Mouse (Mus musculus) forebrain, postnatal 0 days (tissue): ENCODE data around the gene Shoc2. TPM values are rescaled to one million over a fixed set of nuclear protein-coding genes. Genes with fewer than 3 reads are reported as not detected.
"Not testable (repeated sequence)": the region's sequence is repeated elsewhere in the genome, so short reads cannot be mapped to it uniquely, and the experiment has no call there.

Experiments
- ATAC-seq: fragments of 200-750 bp; cut with Nextera tagmentation; 2 replicates; pipeline ENCODE4 v1.8.0; 2017; ENCODE audit warnings: mild to moderate bottlenecking, moderate library complexity
- DNase-seq: peaks from one replicate; pipeline ENCODE4 v3.0.0-alpha.2; 2015
- H3K27ac ChIP-seq: fragments of 300-500 bp; sonication (generic); 2 replicates; pipeline ENCODE4 v1.5.1; 2014; ENCODE audit warnings: low read depth, mild to moderate bottlenecking, antibody characterized with exemption, low read length, moderate library complexity, mixed read lengths
- H3K27me3 ChIP-seq: fragments of 300-500 bp; sonication (generic); 2 replicates; pipeline ENCODE4 v1.6.1; 2014; ENCODE audit warnings: mild to moderate bottlenecking, low read length, mixed read lengths; ENCODE audit not compliant: insufficient read depth
- H3K36me3 ChIP-seq: fragments of 300-500 bp; sonication (generic); 2 replicates; pipeline ENCODE4 v1.6.1; 2014; ENCODE audit warnings: mild to moderate bottlenecking, moderate library complexity; ENCODE audit not compliant: insufficient read depth
- H3K4me1 ChIP-seq: fragments of 300-500 bp; sonication (generic); 2 replicates; pipeline ENCODE4 v1.6.1; 2014; ENCODE audit warnings: antibody characterized with exemption; ENCODE audit not compliant: insufficient read depth
- H3K4me2 ChIP-seq: fragments of 300-500 bp; sonication (generic); 2 replicates; pipeline ENCODE4 v1.6.1; 2014; ENCODE audit warnings: low read depth, mild to moderate bottlenecking, moderate library complexity
- H3K4me3 ChIP-seq: fragments of 300-500 bp; sonication (generic); 2 replicates; pipeline ENCODE4 v1.5.1; 2014; ENCODE audit warnings: low read depth, low read length, mixed read lengths
- H3K9ac ChIP-seq: fragments of 300-500 bp; sonication (generic); 2 replicates; pipeline ENCODE4 v1.6.1; 2014; ENCODE audit warnings: mild to moderate bottlenecking
- H3K9me3 ChIP-seq: fragments of 300-500 bp; sonication (generic); 2 replicates; pipeline ENCODE4 v1.6.1; 2016; ENCODE audit warnings: low read length
- CTCF ChIP-seq: sonication (generic); IDR thresholded peaks from 2 replicates; pipeline ENCODE4 v1.5.1; 2016; ENCODE audit warnings: antibody characterized with exemption, control low read depth, low read depth
- WGBS: fragments of 180-500 bp; shearing (Covaris S2); extraction: QIAGEN DNeasy Blood & Tissue Kit; methylation state at CpG from one replicate; pipeline ENCODE4 v1.1.7; 2014; 5-methylcytosine and 5-hydroxymethylcytosine counted together
- polyA plus RNA-seq: library from polyadenylated mRNA; unstranded; fragments of >200 nt; fragmentation: Nextera tagmentation; extraction: Ambion mirVana; gene quantifications from 2 replicates; pipeline ENCODE4 v1.2.1, GENCODE M21; 2015
- total RNA-seq: library from RNA; depleted of rRNA; stranded (reverse); fragments of >200 nt; gene quantifications from 2 replicates; pipeline ENCODE4 v1.2.3, GENCODE M21; 2014

The Shoc2 gene
- total and polyA plus RNA-seq, 2 experiments from 2014 or later = 49.6 to 83.3 TPM

DNA sequence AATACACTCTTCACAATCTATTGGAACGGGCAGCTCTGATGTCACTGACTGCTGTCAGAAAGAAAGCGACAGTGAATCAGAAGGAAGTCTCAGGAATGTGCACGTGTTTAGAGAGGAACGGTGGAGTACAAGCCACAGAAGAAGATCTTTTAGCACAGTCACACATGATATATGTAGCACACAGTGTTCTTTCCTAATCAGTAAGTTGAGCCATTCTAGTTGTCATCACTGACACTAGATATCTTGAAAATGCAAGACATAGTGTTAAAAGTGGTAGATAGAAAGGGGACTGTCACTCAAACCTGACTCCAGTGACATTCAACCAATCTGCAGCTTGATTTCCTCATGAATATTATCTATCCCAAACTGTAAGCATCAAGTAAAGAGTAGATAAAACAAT is 4.6 kb upstream of the Shoc2 start:
- WGBS = 88% methylated on average over 4 of the region's 4 CpGs
- TF ChIP-seq CTCF = no peak
- no peak for DNase-seq
- Histone ChIP-seq H3K9ac (no peak overlapping the region), H3K36me3 (peaks cover 15% of the 10 kb centered on the region), H3K27me3 (no peaks in the 10 kb centered on the region), H3K4me3 (no peak overlapping the region), H3K9me3 (no peaks in the 10 kb centered on the region), H3K27ac (no peak overlapping the region), H3K4me2 (no peak overlapping the region), H3K4me1 (0 out of 2 replicates have a peak, but pooled peaks cover 4% of the 10 kb centered on the region)
- ATAC-seq = no peak

DNA sequence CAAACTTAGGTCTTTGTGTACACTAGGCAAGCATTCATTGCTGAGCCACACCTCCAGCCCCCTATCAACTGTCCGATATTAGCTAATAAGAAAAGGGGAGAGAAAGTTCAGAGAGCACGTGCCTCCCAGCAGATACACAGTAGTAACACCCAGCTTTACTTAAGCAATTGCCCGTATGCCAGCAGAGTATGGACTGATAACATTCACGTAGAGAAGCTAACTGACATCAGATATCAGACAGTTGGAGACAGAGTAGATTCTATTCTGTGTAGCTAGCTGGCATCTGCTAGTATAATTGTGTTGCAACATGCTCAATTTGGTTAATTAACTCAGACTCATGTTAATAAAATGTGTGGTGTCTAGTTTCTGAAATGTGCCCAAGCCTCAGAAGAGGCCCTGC is 3.0 kb upstream of the Shoc2 start:
- ATAC-seq (no peak), DNase-seq (no peak)
- WGBS = 72% methylated on average over 4 of the region's 4 CpGs
- Histone ChIP-seq H3K4me1 (peaks cover 6% of the 10 kb centered on the region), H3K4me3 (no peak overlapping the region), H3K9me3 (no peaks in the 10 kb centered on the region), H3K27ac (no peak overlapping the region), H3K36me3 (peaks cover 15% of the 10 kb centered on the region), H3K4me2 (no peak overlapping the region), H3K9ac (no peak overlapping the region), H3K27me3 (no peaks in the 10 kb centered on the region)
- TF ChIP-seq CTCF = no peak

DNA sequence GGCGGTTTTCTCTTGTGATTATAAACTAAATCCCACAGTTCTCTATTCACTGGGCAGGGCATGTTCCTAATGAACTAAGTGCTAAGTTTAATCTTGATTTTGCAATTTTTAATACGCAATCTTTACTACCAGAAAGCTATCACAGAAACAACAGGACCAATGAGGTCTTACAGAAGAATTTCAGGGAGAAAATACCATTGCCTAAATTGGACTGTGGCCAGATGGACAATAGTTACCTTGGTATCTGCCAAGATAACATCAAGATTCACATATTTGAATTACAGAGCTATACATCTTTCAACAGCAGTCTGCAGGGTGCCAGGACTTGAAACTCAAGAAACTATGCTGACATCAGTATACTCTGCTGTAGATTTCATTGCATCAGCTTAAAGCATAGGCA is 1.8 kb upstream of the Shoc2 start:
- no peak overlapping the region for H3K4me3 ChIP-seq

DNA sequence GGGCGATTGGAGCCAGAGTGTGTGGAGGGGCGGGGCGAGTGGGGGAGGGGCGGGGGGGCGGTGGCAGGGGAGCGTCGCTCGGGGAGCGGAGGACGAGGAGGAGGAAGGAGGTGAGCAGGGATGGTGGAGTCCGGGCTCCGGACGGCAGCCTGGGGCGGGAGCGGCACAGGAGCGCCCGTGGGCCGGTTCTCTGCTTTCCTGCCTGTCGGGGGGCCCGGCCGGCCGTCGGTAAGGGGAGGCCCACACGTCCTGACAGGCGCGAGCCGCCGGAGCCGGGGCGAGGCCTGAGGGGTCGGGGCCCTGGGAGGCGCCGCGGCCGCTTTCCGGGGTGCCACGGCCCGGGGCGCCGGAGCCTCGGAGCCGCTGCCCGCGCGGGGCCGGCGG is 672 bp downstream of the Shoc2 start:
- H3K4me1 ChIP-seq = peaks cover 13% of the 10 kb centered on the region
- H3K4me3 ChIP-seq = peak overlapping the region; percentile 65
- H3K4me2 ChIP-seq = peak overlapping the region; percentile 50
- peak overlapping the region; percentile 91 for H3K27ac ChIP-seq
- 0% methylated on average over 28 of the region's 47 CpGs for WGBS
- no peak for DNase-seq
- peak overlapping the region; percentile 83 for H3K9ac ChIP-seq
- no peak for TF ChIP-seq CTCF
- ATAC-seq = peak; percentile 49
- H3K9me3 ChIP-seq = no peaks in the 10 kb centered on the region
- no peaks in the 10 kb centered on the region for H3K27me3 ChIP-seq
- H3K36me3 ChIP-seq = no peaks in the 10 kb centered on the region

More for the DNA sequence above, 1.8 kb upstream of the Shoc2 start:
- no peak overlapping the region for H3K27ac ChIP-seq
- peaks cover 9% of the 10 kb centered on the region for H3K36me3 ChIP-seq
- H3K9me3 ChIP-seq = no peaks in the 10 kb centered on the region
- TF ChIP-seq CTCF = no peak
- WGBS = 93% methylated on average over 2 of the region's 2 CpGs
- ATAC-seq (no peak), DNase-seq (no peak)
- no peak overlapping the region for H3K4me2 ChIP-seq
- H3K9ac ChIP-seq = no peak overlapping the region
- H3K27me3 ChIP-seq = no peaks in the 10 kb centered on the region
- H3K4me1 ChIP-seq = peaks cover 12% of the 10 kb centered on the region

DNA sequence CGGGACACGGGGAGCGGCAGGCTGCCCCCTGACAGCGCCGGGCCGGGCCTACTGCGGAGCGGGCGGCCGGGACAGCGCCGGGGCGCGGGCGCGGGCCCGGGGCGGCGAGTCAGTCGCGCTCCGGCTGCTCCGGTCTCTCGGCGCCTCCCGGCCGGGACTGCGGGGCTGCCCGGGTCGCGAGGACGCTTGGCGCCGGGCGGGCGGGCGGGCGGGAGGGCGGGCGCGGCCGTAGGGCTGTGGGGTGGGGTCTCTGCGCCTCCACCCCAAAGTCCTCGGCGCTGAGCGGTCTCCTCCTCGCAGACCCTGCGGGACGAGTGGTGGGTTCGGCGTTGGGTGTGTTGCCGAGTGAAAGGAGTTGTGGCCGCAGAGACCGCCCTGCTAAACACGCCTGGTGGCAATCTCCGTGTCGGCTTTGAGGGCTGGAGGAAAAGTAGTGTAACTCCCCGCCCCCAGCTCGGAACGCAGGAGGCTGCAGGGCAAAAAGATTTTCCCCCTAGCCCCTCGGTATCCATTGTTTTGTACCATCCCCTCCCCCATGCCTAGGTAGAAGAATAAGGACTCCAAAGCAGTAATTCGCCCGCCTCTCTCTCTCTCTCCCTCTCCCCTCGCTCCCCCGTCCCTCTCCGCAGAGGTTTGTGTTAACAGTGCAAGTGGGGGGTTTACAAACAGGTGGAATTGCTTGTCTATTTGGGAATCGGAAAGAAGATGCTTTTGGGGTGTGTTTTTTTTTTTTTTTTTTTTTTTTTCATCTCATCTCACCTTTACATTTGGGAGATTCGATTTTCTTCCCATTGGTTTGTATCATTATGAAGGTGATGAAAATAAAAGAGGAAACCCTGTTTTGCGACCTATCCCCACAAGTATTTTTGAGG is 1.3 kb downstream of the Shoc2 start:
- Histone ChIP-seq H3K9me3 (no peaks in the 10 kb centered on the region), H3K4me3 (peak overlapping the region; percentile 65), H3K36me3 (no peaks in the 10 kb centered on the region), H3K27me3 (no peaks in the 10 kb centered on the region), H3K4me1 (peaks cover 13% of the 10 kb centered on the region), H3K27ac (peak overlapping the region; percentile 91), H3K4me2 (peak overlapping the region; percentile 50), H3K9ac (peak overlapping the region; percentile 83)
- WGBS = 1% methylated on average over 42 of the region's 69 CpGs
- TF ChIP-seq CTCF = no peak
- DNase-seq (peak; percentile 41), ATAC-seq (peak; percentile 10)

DNA sequence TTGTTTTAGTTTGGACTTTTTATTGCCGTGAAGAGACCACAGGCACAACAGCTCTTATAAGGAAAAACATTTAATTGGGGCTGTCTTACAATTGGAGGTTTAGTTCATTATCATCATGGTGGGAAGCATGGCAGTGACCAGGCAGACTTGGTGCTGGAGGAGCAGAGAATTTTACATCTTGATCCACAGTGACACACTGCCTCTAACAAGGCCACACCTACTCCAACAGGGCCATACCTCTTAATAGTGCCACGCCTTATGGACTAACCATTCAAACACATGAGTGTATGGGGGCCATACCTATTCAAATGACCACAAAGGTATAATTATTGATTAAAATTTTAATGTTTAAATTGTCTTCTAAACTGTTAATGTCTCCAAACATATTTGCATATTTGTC is 13.4 kb downstream of the Shoc2 start:
- no peak for DNase-seq
- no peaks in the 10 kb centered on the region for H3K27me3 ChIP-seq
- no peaks in the 10 kb centered on the region for H3K9me3 ChIP-seq
- no peak overlapping the region for H3K9ac ChIP-seq
- no peak overlapping the region for H3K4me2 ChIP-seq
- 95% methylated on average over 2 of the region's 2 CpGs for WGBS
- no peak overlapping the region for H3K27ac ChIP-seq
- no peak overlapping the region for H3K4me3 ChIP-seq
- TF ChIP-seq CTCF = no peak
- no peak for ATAC-seq
- no peaks in the 10 kb centered on the region for H3K4me1 ChIP-seq
- no peaks in the 10 kb centered on the region for H3K36me3 ChIP-seq

DNA sequence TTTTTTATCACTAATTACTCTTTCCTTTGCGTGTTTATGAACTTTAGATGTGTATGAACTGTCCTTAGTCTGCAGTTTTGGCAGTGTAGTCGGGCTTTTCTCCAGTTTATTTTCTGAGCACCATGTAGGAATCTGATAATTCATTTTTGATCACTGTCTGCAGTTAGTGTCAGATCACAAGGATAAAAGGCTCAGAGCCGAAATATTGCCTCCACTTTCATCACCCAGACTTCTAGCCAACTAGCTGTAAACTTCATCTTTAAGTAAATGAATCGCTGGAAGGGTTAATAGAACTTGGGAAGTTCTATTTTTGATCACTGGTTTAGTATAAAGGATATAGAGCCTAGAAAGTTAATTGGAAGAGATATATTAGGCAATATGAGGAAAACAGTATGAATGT is 18.4 kb downstream of the Shoc2 start:
- no peak overlapping the region for H3K4me2 ChIP-seq
- no peaks in the 10 kb centered on the region for H3K9me3 ChIP-seq
- 92% methylated on average over 4 of the region's 4 CpGs for WGBS
- no peak overlapping the region for H3K27ac ChIP-seq
- no peak for ATAC-seq
- H3K4me1 ChIP-seq = no peaks in the 10 kb centered on the region
- H3K9ac ChIP-seq = no peak overlapping the region
- H3K36me3 ChIP-seq = no peaks in the 10 kb centered on the region
- no peaks in the 10 kb centered on the region for H3K27me3 ChIP-seq
- no peak for DNase-seq
- no peak overlapping the region for H3K4me3 ChIP-seq
- no peak for TF ChIP-seq CTCF

DNA sequence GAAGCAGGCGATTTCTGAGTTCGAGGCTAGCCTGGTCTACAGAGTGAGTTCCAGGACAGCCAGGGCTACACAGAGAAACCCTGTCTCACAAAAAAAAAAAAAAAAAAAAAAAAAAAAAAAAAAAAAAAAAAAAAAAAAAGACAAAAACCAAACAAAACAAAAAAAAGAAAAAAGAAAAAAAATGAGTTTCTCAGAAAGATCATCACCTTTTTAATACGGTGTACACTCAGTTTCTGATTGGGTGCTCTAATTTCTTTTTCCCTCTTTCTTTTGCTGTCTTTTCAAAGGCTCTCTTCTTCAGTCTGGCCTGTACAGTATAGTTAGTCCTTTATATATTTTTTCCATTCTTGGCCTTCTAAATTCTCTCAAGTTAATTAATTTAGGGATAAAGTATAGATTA is 20.2 kb downstream of the Shoc2 start:
- H3K9me3 ChIP-seq, H3K27me3 ChIP-seq, ATAC-seq, H3K4me2 ChIP-seq, H3K27ac ChIP-seq, H3K4me3 ChIP-seq, H3K9ac ChIP-seq, H3K36me3 ChIP-seq, H3K4me1 ChIP-seq, DNase-seq: not testable (repeated sequence)
- 98% methylated on average over 3 of the region's 3 CpGs for WGBS
